Mouse (Mus musculus) testis, adult 2 months (tissue): ENCODE data around the gene Nr2c2. TPM values are rescaled to one million over a fixed set of nuclear protein-coding genes. Genes with fewer than 3 reads are reported as not detected.

Source experiments
- H3K27ac ChIP-seq: fragments of 200-500 bp; 2 replicates; pipeline ENCODE4 v1.5.1; 2012; ENCODE audit warnings: low read depth, low read length; ENCODE audit not compliant: control insufficient read depth, insufficient read depth
- H3K27me3 ChIP-seq: fragments of 200-500 bp; 2 replicates; pipeline ENCODE4 v1.6.1; 2012; ENCODE audit warnings: mild to moderate bottlenecking, low read length, moderate library complexity; ENCODE audit not compliant: control insufficient read depth, insufficient read depth
- H3K36me3 ChIP-seq: fragments of 200-500 bp; 2 replicates; pipeline ENCODE4 v1.6.1; 2012; ENCODE audit warnings: mild to moderate bottlenecking, low read length; ENCODE audit not compliant: control insufficient read depth, insufficient read depth
- H3K4me1 ChIP-seq: fragments of 200-500 bp; 2 replicates; pipeline ENCODE4 v1.6.1; 2012; ENCODE audit warnings: low read length; ENCODE audit not compliant: control insufficient read depth, insufficient read depth
- H3K4me3 ChIP-seq: fragments of 200-500 bp; 2 replicates; pipeline ENCODE4 v1.5.1; 2012; ENCODE audit warnings: low read depth, mild to moderate bottlenecking, low read length, moderate library complexity, mixed read lengths; ENCODE audit not compliant: control insufficient read depth
- CTCF ChIP-seq: fragments of 200-500 bp; IDR thresholded peaks from 2 replicates; pipeline ENCODE4 v1.5.1; 2012; ENCODE audit warnings: low read depth, mild to moderate bottlenecking, inconsistent platforms, low read length, moderate library complexity; ENCODE audit not compliant: control insufficient read depth, insufficient read depth, insufficient replicate concordance
- POLR2A ChIP-seq: fragments of 200-500 bp; IDR thresholded peaks from 2 replicates; pipeline ENCODE4 v1.6.1; 2012; ENCODE audit warnings: low read depth, mild to moderate bottlenecking, inconsistent platforms, low read length, moderate library complexity; ENCODE audit not compliant: control insufficient read depth
- polyA plus RNA-seq: library from polyadenylated mRNA; depleted of rRNA; stranded (reverse); fragments of >200 nt; gene quantifications from 2 replicates; pipeline ENCODE4 v1.2.3, GENCODE M21; 2012

Gene Nr2c2
- polyA plus RNA-seq, 1 experiment, result 22.4 TPM

- Histone ChIP-seq H3K36me3 (peaks cover 1% of the 10 kb centered on the region; the same call in 1 of the 2 replicates), H3K27me3 (no peaks in the 10 kb centered on the region), H3K4me3 (no peak overlapping the region), H3K27ac (no peak overlapping the region), H3K4me1 (no peaks in the 10 kb centered on the region)
- no peak for TF ChIP-seq POLR2A
- no peak for TF ChIP-seq CTCF
These were observed 85.3 kb downstream of the Nr2c2 start for GRCm38 (mm10) chr6:92176450-92176849.

- no peak for TF ChIP-seq CTCF
- TF ChIP-seq POLR2A, result peak; percentile 80
- H3K36me3 ChIP-seq, result no peaks in the 10 kb centered on the region
- peak within 1 kb of the TSS; percentile 32 for H3K27ac ChIP-seq
- H3K4me3 ChIP-seq, result peak within 1 kb of the TSS; percentile 91
- H3K4me1 ChIP-seq, result peaks cover 5% of the 10 kb centered on the region
- no peaks in the 10 kb centered on the region for H3K27me3 ChIP-seq
These were observed 92.5 kb downstream of the Nr2c2 start, which contains the start of gene Mrps25 for GRCm38 (mm10) chr6:92183621-92184131. TSS of gene Mrps25 (minus strand) at chr6:92184033.

GRCm38 (mm10) chr6:92184178-92184577, 93.0 kb downstream of the Nr2c2 start:
- TF ChIP-seq POLR2A (no peak), CTCF (no peak)
- peaks cover 5% of the 10 kb centered on the region for H3K4me1 ChIP-seq
- H3K36me3 ChIP-seq, result no peaks in the 10 kb centered on the region; the same call in 1 of the 2 replicates
- no peaks in the 10 kb centered on the region for H3K27me3 ChIP-seq
- no peak overlapping the region; the same call in 1 of the 2 replicates for H3K27ac ChIP-seq
- peak overlapping the region; percentile 91 for H3K4me3 ChIP-seq

- Histone ChIP-seq H3K27me3 (no peaks in the 10 kb centered on the region), H3K27ac (no peak overlapping the region), H3K4me1 (no peaks in the 10 kb centered on the region), H3K4me3 (no peak overlapping the region), H3K36me3 (peaks cover 1% of the 10 kb centered on the region)
- TF ChIP-seq POLR2A (no peak), CTCF (no peak)
These were observed 108.2 kb downstream of the Nr2c2 start for GRCm38 (mm10) chr6:92199414-92199813.

- no peak for TF ChIP-seq POLR2A
- TF ChIP-seq CTCF, result no peak
- peaks cover 3% of the 10 kb centered on the region; the same call in 1 of the 2 replicates for H3K4me1 ChIP-seq
- no peaks in the 10 kb centered on the region for H3K27me3 ChIP-seq
- peak overlapping the region; percentile 92 for H3K27ac ChIP-seq
- H3K36me3 ChIP-seq, result no peaks in the 10 kb centered on the region; the same call in 1 of the 2 replicates
- peak overlapping the region; percentile 94 for H3K4me3 ChIP-seq
These were observed 123.0 kb downstream of the Nr2c2 start for GRCm38 (mm10) chr6:92214055-92214772.

- H3K36me3 ChIP-seq, result no peaks in the 10 kb centered on the region; the same call in 1 of the 2 replicates
- TF ChIP-seq POLR2A, result peak; percentile 88
- TF ChIP-seq CTCF, result no peak
- peaks cover 3% of the 10 kb centered on the region; the same call in 1 of the 2 replicates for H3K4me1 ChIP-seq
- peak within 1 kb of the TSS; percentile 92 for H3K27ac ChIP-seq
- peak within 1 kb of the TSS; percentile 94 for H3K4me3 ChIP-seq
- no peaks in the 10 kb centered on the region for H3K27me3 ChIP-seq
These were observed 123.7 kb downstream of the Nr2c2 start, which contains the start of gene Rbsn for GRCm38 (mm10) chr6:92214773-92215449. TSS of gene Rbsn (minus strand) at chr6:92214925.

GRCm38 (mm10) chr6:92219445-92219844, 128.3 kb downstream of the Nr2c2 start:
- Histone ChIP-seq H3K36me3 (no peaks in the 10 kb centered on the region; the same call in 1 of the 2 replicates), H3K27ac (no peak overlapping the region), H3K4me1 (no peaks in the 10 kb centered on the region), H3K4me3 (no peak overlapping the region), H3K27me3 (no peaks in the 10 kb centered on the region)
- 0 out of 2 replicates have a peak, but pooled peaks have one; percentile 12 for TF ChIP-seq CTCF
- no peak for TF ChIP-seq POLR2A
